ENCODE assay signal across 18 mouse cellular contexts in genomic region chr9:29586381-29586770, GRCm38 (mm10).
DNase-seq lines count a peak whose midpoint lies in the region; ATAC-seq and TF ChIP-seq lines count a peak whose summit lies in the region.
"Had no signal": no experiment of that assay in that cellular context is flagged by ENCODE, and none has a peak within 500 bp of the region (broad histone marks: within the 10 kb centered on the region; RNA-seq: fewer than 3 reads in every experiment).

No protein-coding gene starts in this region.

- no peak overlapping the region for H3K27ac ChIP-seq in hindbrain, postnatal 0 days
- no peak overlapping the region for H3K27ac ChIP-seq in hindbrain, embryonic 12.5 days
- H3K27ac ChIP-seq in intestine, postnatal 0 days (ENCODE audit: low read depth, low read length): no peak overlapping the region
- H3K27ac ChIP-seq: embryonic facial prominence, embryonic 10.5 days; embryonic facial prominence, embryonic 13.5 days; forebrain, embryonic 12.5 days; forebrain, embryonic 15.5 days; gastrocnemius, adult 2 months; heart, adult 2 months; heart, embryonic 10.5 days; heart, embryonic 13.5 days; hindbrain, embryonic 14.5 days; intestine, embryonic 15.5 days had no signal

- H3K4me1 ChIP-seq in hindbrain, postnatal 0 days (ENCODE audit: insufficient read depth, low read length): peaks cover 4% of the 10 kb centered on the region; the same call in 1 of the 2 replicates
- peaks cover 7% of the 10 kb centered on the region; the same call in 1 of the 2 replicates for H3K4me1 ChIP-seq in hindbrain, embryonic 12.5 days
- H3K4me1 ChIP-seq in intestine, postnatal 0 days (replicated peaks; ENCODE audit: control insufficient read depth, insufficient read depth, low read length): no peaks in the 10 kb centered on the region
- H3K4me1 ChIP-seq: embryonic facial prominence, embryonic 10.5 days; embryonic facial prominence, embryonic 13.5 days; intestine, embryonic 15.5 days had no signal

- H3K9ac ChIP-seq in hindbrain, postnatal 0 days (replicated peaks; ENCODE audit: low read length): no peak overlapping the region
- H3K9ac ChIP-seq in hindbrain, embryonic 12.5 days: no peak overlapping the region
- no peak overlapping the region for H3K9ac ChIP-seq in intestine, postnatal 0 days (ENCODE audit: low read depth, low read length)
- H3K9ac ChIP-seq: embryonic facial prominence, embryonic 13.5 days; forebrain, embryonic 12.5 days; forebrain, embryonic 15.5 days; heart, embryonic 13.5 days; hindbrain, embryonic 14.5 days; intestine, embryonic 15.5 days had no signal

- no peaks in the 10 kb centered on the region for H3K9me3 ChIP-seq in hindbrain, postnatal 0 days (ENCODE audit: low read length)
- no peaks in the 10 kb centered on the region for H3K9me3 ChIP-seq in hindbrain, embryonic 12.5 days (replicated peaks)
- no peaks in the 10 kb centered on the region for H3K9me3 ChIP-seq in intestine, postnatal 0 days (ENCODE audit: control insufficient read depth)
- H3K9me3 ChIP-seq: embryonic facial prominence, embryonic 10.5 days; embryonic facial prominence, embryonic 13.5 days; forebrain, embryonic 12.5 days; forebrain, embryonic 15.5 days; heart, embryonic 10.5 days; heart, embryonic 13.5 days; intestine, embryonic 15.5 days had no signal

- DNase-seq in frontal cortex, postnatal 36 days (ENCODE audit: low spot score in 2 of 2): no peak
- DNase-seq in hindbrain, postnatal 0 days (ENCODE audit: low spot score): peak; percentile 27
- peak; percentile 47 for DNase-seq in brain, embryonic 14.5 days (ENCODE audit: low read depth)

- no peak for TF ChIP-seq POLR2A in brain, embryonic 14.5 days (IDR thresholded peaks at IDR 0.05; ENCODE audit: borderline replicate concordance, extremely low read depth, insufficient read depth, insufficient read length, poor library complexity, severe bottlenecking)

- 71% methylated on average over 10 of the region's 10 CpGs for WGBS in hindbrain, postnatal 0 days
- 83% methylated on average over 10 of the region's 10 CpGs for WGBS in hindbrain, embryonic 12.5 days
- WGBS in intestine, postnatal 0 days: 87% methylated on average over 10 of the region's 10 CpGs

- H3K27me3 ChIP-seq in hindbrain, postnatal 0 days (ENCODE audit: insufficient read depth, low read length): no peaks in the 10 kb centered on the region
- H3K27me3 ChIP-seq in hindbrain, embryonic 12.5 days: no peaks in the 10 kb centered on the region
- no peaks in the 10 kb centered on the region for H3K27me3 ChIP-seq in intestine, postnatal 0 days (replicated peaks; ENCODE audit: control insufficient read depth, insufficient read depth, low read length)
- H3K27me3 ChIP-seq: embryonic facial prominence, embryonic 13.5 days; forebrain, embryonic 12.5 days; forebrain, embryonic 15.5 days; heart, embryonic 13.5 days; intestine, embryonic 15.5 days had no signal

- no peaks in the 10 kb centered on the region for H3K36me3 ChIP-seq in hindbrain, postnatal 0 days (ENCODE audit: insufficient read depth, low read length)
- no peaks in the 10 kb centered on the region for H3K36me3 ChIP-seq in hindbrain, embryonic 12.5 days
- H3K36me3 ChIP-seq in intestine, postnatal 0 days (ENCODE audit: control insufficient read depth, insufficient read depth): no peaks in the 10 kb centered on the region
- H3K36me3 ChIP-seq: embryonic facial prominence, embryonic 10.5 days; embryonic facial prominence, embryonic 13.5 days; forebrain, embryonic 12.5 days; forebrain, embryonic 15.5 days; heart, embryonic 10.5 days; heart, embryonic 13.5 days; intestine, embryonic 15.5 days had no signal

- H3K4me3 ChIP-seq in hindbrain, postnatal 0 days (ENCODE audit: low read length): no peak overlapping the region
- no peak overlapping the region for H3K4me3 ChIP-seq in hindbrain, embryonic 12.5 days
- H3K4me3 ChIP-seq in intestine, postnatal 0 days (ENCODE audit: low read depth, low read length): no peak overlapping the region
- H3K4me3 ChIP-seq: embryonic facial prominence, embryonic 10.5 days; embryonic facial prominence, embryonic 13.5 days; erythroblast, embryonic 14.5 days; forebrain, embryonic 12.5 days; forebrain, embryonic 15.5 days; gastrocnemius, adult 2 months; heart, adult 2 months; heart, embryonic 10.5 days; heart, embryonic 13.5 days; intestine, embryonic 15.5 days had no signal

- H3K4me2 ChIP-seq in hindbrain, postnatal 0 days (ENCODE audit: low read depth, low read length): no peak overlapping the region
- no peak overlapping the region for H3K4me2 ChIP-seq in hindbrain, embryonic 12.5 days (replicated peaks)
- no peak overlapping the region for H3K4me2 ChIP-seq in intestine, postnatal 0 days (replicated peaks; ENCODE audit: low read depth)
- H3K4me2 ChIP-seq: embryonic facial prominence, embryonic 13.5 days; forebrain, embryonic 12.5 days; forebrain, embryonic 15.5 days; heart, embryonic 13.5 days; hindbrain, embryonic 14.5 days; intestine, embryonic 15.5 days had no signal

- peak; percentile 22; the same call in 1 of the 2 replicates for ATAC-seq in frontal cortex, adult (ENCODE audit: low TSS enrichment)
- peak; percentile 24; the same call in 1 of the 2 replicates for ATAC-seq in hindbrain, postnatal 0 days
- no peak for ATAC-seq in hindbrain, embryonic 12.5 days (ENCODE audit: low FRiP score)
- ATAC-seq in intestine, postnatal 0 days: no peak
- ATAC-seq: CD4-positive, CD25-positive, alpha-beta regulatory T cell, adult 4 months; intestine, embryonic 15.5 days had no signal

- TF ChIP-seq CTCF in hindbrain, postnatal 0 days (IDR thresholded peaks at IDR 0.05; ENCODE audit: low read depth): no peak
- no peak for TF ChIP-seq CTCF in brain, embryonic 14.5 days (IDR thresholded peaks at IDR 0.05; ENCODE audit: borderline replicate concordance, extremely low read depth, insufficient read depth, insufficient read length)
- TF ChIP-seq CTCF in intestine, postnatal 0 days (IDR thresholded peaks at IDR 0.05; ENCODE audit: low read depth): no peak

Comparison
In these comparisons a context has a peak if more than half of its experiments do, and no peak if none do; other contexts are left out.
1. ATAC-seq: peak in frontal cortex, adult (single experiment) and hindbrain, postnatal 0 days (single experiment); none in hindbrain, embryonic 12.5 days (single experiment) and intestine, postnatal 0 days (single experiment).
2. DNase-seq: peak in hindbrain, postnatal 0 days (single experiment) and brain, embryonic 14.5 days (single experiment); none in frontal cortex, postnatal 36 days (0 of 2).